In the genomic region with DNA sequence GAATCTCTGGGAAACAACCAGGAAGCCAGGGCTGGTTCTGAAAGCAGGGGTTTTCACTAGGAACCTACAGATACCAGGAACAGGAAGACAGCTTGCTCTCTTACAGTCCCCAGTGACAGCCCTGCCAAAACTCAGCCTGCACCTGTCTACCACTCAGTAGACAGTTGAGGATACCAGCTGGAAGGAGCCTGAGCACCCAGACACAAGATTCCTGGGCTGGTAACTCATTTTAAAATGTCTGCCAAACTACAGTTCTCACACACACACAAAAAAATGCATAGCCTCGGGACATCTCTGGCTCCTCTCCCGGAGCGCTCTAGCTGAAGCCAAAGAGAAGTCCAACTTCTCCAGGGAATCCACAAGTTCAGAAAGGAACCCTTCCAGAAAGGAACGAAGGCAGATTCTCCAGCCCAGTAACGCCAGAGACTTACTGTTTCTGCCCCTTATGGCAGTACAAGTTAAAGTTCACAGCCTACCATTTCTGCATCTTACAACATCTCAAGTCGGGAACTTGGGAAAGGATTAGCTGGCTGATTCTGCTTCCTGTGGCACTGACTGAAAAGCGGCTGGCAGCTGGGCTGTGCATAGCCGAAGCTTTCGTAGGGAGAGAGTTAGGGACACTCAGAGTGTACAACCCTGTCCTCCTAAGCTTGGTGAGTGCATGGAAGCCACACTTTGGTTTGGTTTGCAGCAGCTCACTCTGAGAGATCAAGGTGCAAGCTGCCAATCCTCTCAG, we compare ENCODE assay signal across 8 mouse cellular contexts. TPM values are rescaled to one million over a fixed set of nuclear protein-coding genes. Genes with fewer than 3 reads are reported as not detected.
DNase-seq lines count a peak whose midpoint lies in the region; ATAC-seq and TF ChIP-seq lines count a peak whose summit lies in the region.

No protein-coding gene starts in this region.

- H3K27me3 ChIP-seq in cerebellum, adult 2 months (ENCODE audit: control insufficient read depth, insufficient read depth, low read length), result no peaks in the 10 kb centered on the region
- H3K27me3 ChIP-seq in intestine, postnatal 0 days (replicated peaks; ENCODE audit: control insufficient read depth, insufficient read depth, low read length), result no peaks in the 10 kb centered on the region
- no peaks in the 10 kb centered on the region for H3K27me3 ChIP-seq in liver, embryonic 12.5 days (replicated peaks)

- 6% methylated on average over 9 of the region's 9 CpGs for WGBS in cerebellum, adult 2 months
- WGBS in intestine, postnatal 0 days, result 42% methylated on average over 9 of the region's 9 CpGs
- 73% methylated on average over 9 of the region's 9 CpGs for WGBS in liver, embryonic 12.5 days (ENCODE audit: insufficient replicate concordance)

- no peak overlapping the region for H3K4me3 ChIP-seq in cerebellum, adult 2 months (replicated peaks; ENCODE audit: insufficient read depth, low read depth, low read length)
- H3K4me3 ChIP-seq in intestine, postnatal 0 days (ENCODE audit: low read depth, low read length), result no peak overlapping the region
- H3K4me3 ChIP-seq in liver, embryonic 12.5 days, result no peak overlapping the region

- DNase-seq in heart, adult 11 months, result peak; percentile 97
- DNase-seq in heart, postnatal 25 days (ENCODE audit: low spot score), result no peak
- peak; percentile 20 to 21 for DNase-seq in cerebellum, adult 2 months
- DNase-seq in gastrocnemius, postnatal 14 days, result peak; percentile 54
- DNase-seq in right cerebral cortex, postnatal 4 days, result peak; percentile 69
- no peak for DNase-seq in embryo, embryonic 11 days

- H3K4me2 ChIP-seq in intestine, postnatal 0 days (replicated peaks; ENCODE audit: low read depth), result peak overlapping the region; percentile 37
- no peak overlapping the region for H3K4me2 ChIP-seq in liver, embryonic 12.5 days

- no peaks in the 10 kb centered on the region for H3K36me3 ChIP-seq in intestine, postnatal 0 days (ENCODE audit: control insufficient read depth, insufficient read depth)
- no peaks in the 10 kb centered on the region for H3K36me3 ChIP-seq in liver, embryonic 12.5 days

- no peak for TF ChIP-seq POLR2A in cerebellum, adult 2 months (IDR thresholded peaks at IDR 0.05; ENCODE audit: borderline replicate concordance, insufficient read depth, low read length)

- H3K4me1 ChIP-seq in cerebellum, adult 2 months (ENCODE audit: control insufficient read depth, insufficient read depth, low read length), result peaks cover 17% of the 10 kb centered on the region
- H3K4me1 ChIP-seq in intestine, postnatal 0 days (replicated peaks; ENCODE audit: control insufficient read depth, insufficient read depth, low read length), result peaks cover 5% of the 10 kb centered on the region; the same call in 1 of the 2 replicates
- peaks cover 70% of the 10 kb centered on the region for H3K4me1 ChIP-seq in liver, embryonic 12.5 days

- intact Hi-C loops in heart, postnatal 25 days (cut with DNase I), result no loop called here
- intact Hi-C loops in gastrocnemius, postnatal 14 days (cut with DNase I; ENCODE audit: low total_unique reads), result no loop called here

- no peak overlapping the region for H3K27ac ChIP-seq in cerebellum, adult 2 months (ENCODE audit: insufficient read depth, low read length)
- peak overlapping the region; percentile 63 for H3K27ac ChIP-seq in intestine, postnatal 0 days (ENCODE audit: low read depth, low read length)
- 0 out of 2 replicates have a peak overlapping the region, but pooled peaks have one; percentile 41 for H3K27ac ChIP-seq in liver, embryonic 12.5 days

- no peak overlapping the region; the same call in 1 of the 2 replicates for H3K9ac ChIP-seq in intestine, postnatal 0 days (ENCODE audit: low read depth, low read length)
- H3K9ac ChIP-seq in liver, embryonic 12.5 days, result no peak overlapping the region

- ATAC-seq in intestine, postnatal 0 days, result 0 out of 2 replicates have a peak, but pooled peaks have one; percentile 36
- ATAC-seq in liver, embryonic 12.5 days, result no peak

- no peak for TF ChIP-seq CTCF in cerebellum, adult 2 months (IDR thresholded peaks at IDR 0.05; ENCODE audit: borderline replicate concordance, insufficient read depth, low read depth, low read length)
- no peak for TF ChIP-seq CTCF in intestine, postnatal 0 days (IDR thresholded peaks at IDR 0.05; ENCODE audit: low read depth)

- H3K9me3 ChIP-seq in intestine, postnatal 0 days (ENCODE audit: control insufficient read depth), result no peaks in the 10 kb centered on the region
- H3K9me3 ChIP-seq in liver, embryonic 12.5 days (replicated peaks), result no peaks in the 10 kb centered on the region

RNA-seq across cellular contexts. Expression of a gene that starts 24.2 kb away (rescaled TPM):
- total RNA-seq in heart, postnatal 25 days (2021), result 100 to 1,000 TPM; 173 to 205 TPM
- 21.3 and 22.2 TPM in 2 replicates for polyA plus RNA-seq in cerebellum, adult 2 months (2012; rRNA removed)
- total RNA-seq in gastrocnemius, postnatal 14 days (2021), result 100 to 1,000 TPM; 217 to 268 TPM
- 39.2 and 44.5 TPM in 2 replicates for polyA plus RNA-seq in intestine, postnatal 0 days (2015; fragmentation: Nextera tagmentation; extraction: Ambion mirVana)
- polyA plus RNA-seq in liver, embryonic 12.5 days (2016; fragmentation: Nextera tagmentation; extraction: Ambion mirVana), result 14.8 and 15.7 TPM in 2 replicates

Comparison
In these comparisons a context has a peak if more than half of its experiments do, and no peak if none do; other contexts are left out.
1. DNase-seq: peak in heart, adult 11 months (single experiment), cerebellum, adult 2 months (2 of 2), gastrocnemius, postnatal 14 days (single experiment) and right cerebral cortex, postnatal 4 days (single experiment); none in heart, postnatal 25 days (single experiment) and embryo, embryonic 11 days (single experiment).